Mouse (Mus musculus) hindbrain, embryonic 16.5 days (tissue): ENCODE results near the gene Nckap5. TPM values are rescaled to one million over a fixed set of nuclear protein-coding genes. Genes with fewer than 3 reads are reported as not detected.

ENCODE experiments used
- ATAC-seq: fragments of 200-750 bp; cut with Nextera tagmentation; 2 replicates; pipeline ENCODE4 v1.8.0; 2017; ENCODE audit warnings: moderate TSS enrichment, moderate library complexity
- H3K27ac ChIP-seq: fragments of 300-500 bp; sonication (generic); 2 replicates; pipeline ENCODE4 v1.5.1; 2014; ENCODE audit warnings: low read depth, mild to moderate bottlenecking, control low read depth, low read length, moderate library complexity
- H3K27me3 ChIP-seq: fragments of 300-500 bp; sonication (generic); replicated peaks from 2 replicates; pipeline ENCODE4 v1.6.1; 2014; ENCODE audit warnings: low read length; ENCODE audit not compliant: control insufficient read depth, insufficient read depth
- H3K36me3 ChIP-seq: fragments of 300-500 bp; sonication (generic); 2 replicates; pipeline ENCODE4 v1.6.1; 2014; ENCODE audit warnings: mild to moderate bottlenecking, low read length, moderate library complexity, mixed read lengths; ENCODE audit not compliant: control insufficient read depth, insufficient read depth
- H3K4me1 ChIP-seq: fragments of 300-500 bp; sonication (generic); 2 replicates; pipeline ENCODE4 v1.6.1; 2014; ENCODE audit warnings: low read depth, low read length; ENCODE audit not compliant: control insufficient read depth, insufficient read depth
- H3K4me2 ChIP-seq: fragments of 300-500 bp; sonication (generic); 2 replicates; pipeline ENCODE4 v1.6.1; 2014; ENCODE audit warnings: mild to moderate bottlenecking, low read length, control low read depth, moderate library complexity
- H3K4me3 ChIP-seq: fragments of 300-500 bp; sonication (generic); 2 replicates; pipeline ENCODE4 v1.5.1; 2014; ENCODE audit warnings: mild to moderate bottlenecking, low read length, control low read depth, moderate library complexity
- H3K9ac ChIP-seq: fragments of 300-500 bp; sonication (generic); 2 replicates; pipeline ENCODE4 v1.6.1; 2014; ENCODE audit warnings: low read depth, mild to moderate bottlenecking, control low read depth, low read length, moderate library complexity
- H3K9me3 ChIP-seq: fragments of 300-500 bp; sonication (generic); 2 replicates; pipeline ENCODE4 v1.6.1; 2014; ENCODE audit warnings: mild to moderate bottlenecking, low read length, moderate library complexity; ENCODE audit not compliant: control insufficient read depth
- WGBS: fragments of 180-500 bp; shearing (Covaris S2); extraction: QIAGEN DNeasy Blood & Tissue Kit; methylation state at CpG from one replicate; pipeline ENCODE4 v1.1.7; 2014; 5-methylcytosine and 5-hydroxymethylcytosine counted together
- polyA plus RNA-seq: library from polyadenylated mRNA; unstranded; fragments of >200 nt; fragmentation: Nextera tagmentation; extraction: Ambion mirVana; gene quantifications from 2 replicates; pipeline ENCODE4 v1.2.1, GENCODE M21; 2015

Gene Nckap5
- polyA plus RNA-seq, 1 experiment from 2014 or later: 13.9 TPM

DNA sequence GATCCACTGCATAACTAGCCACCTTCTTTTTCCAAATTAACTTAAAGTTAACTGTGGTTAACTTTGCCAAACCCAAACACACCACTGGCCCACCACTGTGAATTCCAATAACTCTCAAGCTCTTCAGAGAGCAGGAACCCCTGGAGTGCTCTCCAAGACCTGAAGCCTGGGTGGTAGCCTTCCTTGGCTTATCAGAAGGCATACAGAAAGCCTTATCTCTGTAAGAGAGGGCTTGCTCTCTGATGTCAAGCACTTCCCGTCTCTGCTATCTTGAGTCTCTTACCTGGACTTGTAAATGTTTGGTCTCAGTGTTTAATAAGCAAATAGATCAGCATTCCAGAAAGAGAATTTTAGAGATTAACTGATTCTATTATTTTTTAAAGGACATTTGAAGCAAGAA, 2.3 kb upstream of the Nckap5 start:
- H3K36me3 ChIP-seq: no peaks in the 10 kb centered on the region
- no peaks in the 10 kb centered on the region for H3K9me3 ChIP-seq
- H3K27me3 ChIP-seq: peaks cover 3% of the 10 kb centered on the region
- ATAC-seq: no peak
- no peak overlapping the region for H3K4me2 ChIP-seq
- peaks cover 12% of the 10 kb centered on the region for H3K4me1 ChIP-seq
- H3K9ac ChIP-seq: no peak overlapping the region
- H3K27ac ChIP-seq: no peak overlapping the region
- H3K4me3 ChIP-seq: no peak overlapping the region
- WGBS: 91% methylated on average over 1 of the region's 1 CpGs

DNA sequence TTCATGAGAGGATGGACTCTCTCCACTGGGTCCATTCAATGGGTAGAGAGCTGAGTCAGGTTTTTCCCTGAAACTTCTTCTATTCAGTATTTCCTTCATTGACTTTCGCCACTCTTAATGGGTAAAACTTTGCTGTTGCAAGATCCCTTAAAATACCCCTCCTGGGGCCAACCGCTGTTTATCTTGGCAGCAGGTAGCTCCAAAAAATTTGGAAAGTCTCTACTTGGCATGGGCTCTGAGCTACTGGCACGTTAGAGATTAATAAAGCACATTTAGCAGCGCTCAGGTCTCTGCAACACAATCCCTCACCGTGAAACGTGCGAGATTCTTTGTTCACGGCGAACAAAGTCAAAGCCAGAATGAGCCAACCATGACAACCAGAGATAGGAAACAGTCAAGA, 1.6 kb downstream of the Nckap5 start:
- ATAC-seq: no peak
- peaks cover 3% of the 10 kb centered on the region for H3K27me3 ChIP-seq
- H3K36me3 ChIP-seq: no peaks in the 10 kb centered on the region
- no peaks in the 10 kb centered on the region for H3K9me3 ChIP-seq
- H3K9ac ChIP-seq: no peak overlapping the region
- H3K4me1 ChIP-seq: peaks cover 12% of the 10 kb centered on the region
- peak overlapping the region; percentile 11; the same call in 1 of the 2 replicates for H3K4me3 ChIP-seq
- 43% methylated on average over 9 of the region's 9 CpGs for WGBS
- peak overlapping the region; percentile 32 for H3K4me2 ChIP-seq
- H3K27ac ChIP-seq: no peak overlapping the region

DNA sequence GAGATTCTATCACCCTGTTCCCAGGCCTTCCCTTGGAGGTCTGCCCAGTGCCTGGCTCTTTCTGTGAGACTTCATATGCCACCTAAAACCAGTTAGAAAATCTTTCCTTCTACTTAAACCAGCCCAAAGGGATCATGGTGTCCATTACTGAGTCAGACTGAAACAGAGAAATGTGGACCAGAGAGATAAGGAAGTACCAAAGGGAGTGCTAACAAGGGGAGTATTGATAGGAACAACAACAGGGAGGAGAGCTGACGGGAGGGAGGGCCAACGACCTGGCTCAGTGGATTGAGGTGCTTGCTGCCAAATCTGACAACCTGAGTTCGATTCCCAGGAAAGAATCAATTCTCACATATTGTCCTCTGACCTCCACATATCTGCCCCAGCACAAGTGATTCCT, 5.8 kb downstream of the Nckap5 start:
- Histone ChIP-seq H3K9ac (no peak overlapping the region), H3K27ac (no peak overlapping the region), H3K36me3 (no peaks in the 10 kb centered on the region), H3K9me3 (no peaks in the 10 kb centered on the region), H3K27me3 (no peaks in the 10 kb centered on the region; the same call in 1 of the 2 replicates), H3K4me1 (peaks cover under 1% of the 10 kb centered on the region), H3K4me2 (no peak overlapping the region), H3K4me3 (no peak overlapping the region)
- WGBS: 64% methylated on average over 3 of the region's 3 CpGs
- ATAC-seq: no peak

GRCm38 (mm10) chr1:126822246-126822645, 8.4 kb downstream of the Nckap5 start:
- Histone ChIP-seq H3K36me3 (no peaks in the 10 kb centered on the region), H3K9ac (no peak overlapping the region), H3K4me1 (no peaks in the 10 kb centered on the region; the same call in 1 of the 2 replicates), H3K27ac (no peak overlapping the region), H3K9me3 (no peaks in the 10 kb centered on the region), H3K4me2 (no peak overlapping the region), H3K4me3 (no peak overlapping the region), H3K27me3 (no peaks in the 10 kb centered on the region)
- ATAC-seq: no peak
- WGBS: 86% methylated on average over 6 of the region's 6 CpGs

- H3K4me1 ChIP-seq: no peaks in the 10 kb centered on the region; the same call in 1 of the 2 replicates
- H3K9me3 ChIP-seq: no peaks in the 10 kb centered on the region
- WGBS: 31% methylated on average over 9 of the region's 9 CpGs
- no peak overlapping the region for H3K9ac ChIP-seq
- no peak overlapping the region for H3K4me2 ChIP-seq
- no peaks in the 10 kb centered on the region for H3K27me3 ChIP-seq
- H3K36me3 ChIP-seq: no peaks in the 10 kb centered on the region
- no peak for ATAC-seq
- H3K4me3 ChIP-seq: no peak overlapping the region
- H3K27ac ChIP-seq: no peak overlapping the region
Measured at GRCm38 (mm10) chr1:126817381-126818034, 13.1 kb downstream of the Nckap5 start.

GRCm38 (mm10) chr1:126806994-126807611, 23.5 kb downstream of the Nckap5 start:
- H3K27ac ChIP-seq: 0 out of 2 replicates have a peak overlapping the region, but pooled peaks have one; percentile 7
- WGBS: 48% methylated on average over 3 of the region's 3 CpGs
- ATAC-seq: no peak
- no peaks in the 10 kb centered on the region for H3K4me1 ChIP-seq
- no peak overlapping the region for H3K4me2 ChIP-seq
- H3K9me3 ChIP-seq: no peaks in the 10 kb centered on the region
- no peaks in the 10 kb centered on the region for H3K36me3 ChIP-seq
- no peaks in the 10 kb centered on the region for H3K27me3 ChIP-seq
- no peak overlapping the region for H3K4me3 ChIP-seq
- no peak overlapping the region for H3K9ac ChIP-seq

DNA sequence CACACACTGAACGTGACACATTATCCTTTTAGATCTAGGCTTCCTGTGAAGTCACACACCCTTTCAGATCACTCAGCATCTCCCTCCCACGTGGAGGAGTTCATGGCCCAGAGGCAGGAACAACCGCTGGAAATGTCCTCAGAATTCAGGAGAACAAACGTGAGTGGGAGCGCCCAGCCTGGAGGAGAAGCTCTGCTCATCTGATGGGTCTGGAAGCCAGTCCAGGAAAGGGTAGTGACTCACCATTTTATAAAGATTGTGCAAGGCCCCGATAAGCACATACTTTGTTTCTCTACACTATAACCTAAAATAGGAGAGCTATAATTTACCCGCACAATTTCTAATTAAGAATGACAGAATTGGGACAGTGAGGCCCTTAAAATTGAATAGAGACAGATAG, 24.1 kb downstream of the Nckap5 start:
- Histone ChIP-seq H3K27me3 (no peaks in the 10 kb centered on the region), H3K4me2 (no peak overlapping the region), H3K4me3 (no peak overlapping the region), H3K36me3 (no peaks in the 10 kb centered on the region), H3K4me1 (no peaks in the 10 kb centered on the region), H3K9me3 (no peaks in the 10 kb centered on the region), H3K9ac (no peak overlapping the region), H3K27ac (no peak overlapping the region)
- ATAC-seq: no peak
- WGBS: 68% methylated on average over 7 of the region's 7 CpGs

DNA sequence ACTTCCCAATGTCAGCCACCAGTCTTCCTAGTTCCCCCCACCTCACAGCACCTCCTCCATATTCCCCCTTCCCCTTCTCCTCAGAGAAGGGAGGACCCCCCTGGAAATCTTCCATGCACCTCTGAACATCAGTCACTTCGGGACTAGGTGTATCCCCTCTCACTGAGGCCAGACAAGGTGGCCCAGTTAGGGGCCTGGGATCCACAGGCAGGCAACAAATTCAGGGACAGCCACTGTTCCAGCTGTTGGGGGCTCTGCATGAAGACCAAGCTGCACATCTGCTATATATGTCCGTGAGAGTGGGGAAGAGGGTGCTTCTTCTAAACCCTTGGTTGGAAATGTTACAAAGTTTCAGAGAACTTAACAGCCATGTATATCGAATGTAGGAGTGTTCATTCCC, 28.2 kb downstream of the Nckap5 start:
- no peaks in the 10 kb centered on the region for H3K36me3 ChIP-seq
- 80% methylated on average over 3 of the region's 3 CpGs for WGBS
- no peaks in the 10 kb centered on the region for H3K27me3 ChIP-seq
- H3K4me3 ChIP-seq: no peak overlapping the region
- no peak for ATAC-seq
- H3K9ac ChIP-seq: no peak overlapping the region
- H3K27ac ChIP-seq: no peak overlapping the region
- no peak overlapping the region for H3K4me2 ChIP-seq
- H3K4me1 ChIP-seq: no peaks in the 10 kb centered on the region
- no peaks in the 10 kb centered on the region for H3K9me3 ChIP-seq

DNA sequence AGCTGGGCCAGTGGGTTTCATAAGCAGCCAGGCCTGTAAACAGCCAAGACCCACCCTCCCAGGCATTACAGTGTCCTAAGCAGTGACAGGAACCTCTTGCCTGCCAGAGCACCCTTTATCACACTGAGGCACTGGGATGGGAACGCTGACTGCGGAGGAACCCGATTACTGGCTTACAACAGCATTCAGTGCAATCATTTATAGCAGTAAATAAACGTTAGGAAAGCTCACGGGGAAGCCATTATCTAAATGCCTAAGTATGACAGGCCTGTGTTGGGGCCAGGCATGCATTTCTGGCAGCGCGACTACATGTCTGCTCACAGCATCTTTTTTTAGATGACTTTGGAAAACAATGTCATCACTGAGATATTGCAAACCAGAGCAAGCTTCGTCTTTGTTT, 28.9 kb downstream of the Nckap5 start:
- H3K36me3 ChIP-seq: no peaks in the 10 kb centered on the region
- no peak overlapping the region for H3K4me3 ChIP-seq
- no peaks in the 10 kb centered on the region for H3K4me1 ChIP-seq
- WGBS: 45% methylated on average over 8 of the region's 8 CpGs
- no peak overlapping the region; the same call in 1 of the 2 replicates for H3K27ac ChIP-seq
- no peaks in the 10 kb centered on the region for H3K27me3 ChIP-seq
- 0 out of 2 replicates have a peak overlapping the region, but pooled peaks have one; percentile 31 for H3K9ac ChIP-seq
- peak; percentile 30; the same call in 1 of the 2 replicates for ATAC-seq
- no peaks in the 10 kb centered on the region for H3K9me3 ChIP-seq
- no peak overlapping the region for H3K4me2 ChIP-seq
